In the genomic region with DNA sequence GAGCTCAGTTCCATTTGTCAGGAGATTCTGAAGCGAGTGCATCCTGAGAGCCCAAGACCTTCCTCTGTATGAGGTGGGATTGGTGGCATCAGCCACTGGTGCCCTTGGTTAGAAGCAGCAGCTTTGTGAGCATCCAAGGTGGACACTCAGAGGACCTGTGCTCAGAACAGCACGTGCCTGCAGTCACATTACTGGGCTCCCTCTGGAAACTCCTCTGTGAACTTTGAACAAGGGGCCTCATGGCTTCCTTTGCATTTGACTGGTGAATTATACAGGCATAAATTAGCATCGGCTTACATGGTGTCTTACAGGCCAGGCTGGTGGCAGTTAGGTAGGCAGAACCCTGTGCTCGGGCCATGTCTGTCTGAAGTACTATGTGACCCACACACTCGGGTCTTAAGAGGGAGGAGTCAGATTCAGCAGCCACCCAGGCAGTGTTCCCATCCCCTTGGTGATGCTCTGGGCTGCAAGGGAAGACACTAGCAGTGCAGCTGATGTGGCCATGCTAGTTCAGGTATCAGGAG, we compare ENCODE assay signal across 13 mouse cellular contexts.
A peak's percentile ranks its signal among the peaks of the same experiment; 100 is the strongest.
DNase-seq lines count a peak whose midpoint lies in the region; ATAC-seq lines count a peak whose summit lies in the region.
"Had no signal": no experiment of that assay in that cellular context is flagged by ENCODE, and none has a peak within 500 bp of the region (broad histone marks: within the 10 kb centered on the region; RNA-seq: fewer than 3 reads in every experiment).

No protein-coding gene starts in this region.

- H3K9ac ChIP-seq in kidney, embryonic 15.5 days, result no peak overlapping the region
- H3K9ac ChIP-seq in neural tube, embryonic 13.5 days, result no peak overlapping the region
- H3K9ac ChIP-seq in neural tube, embryonic 15.5 days (replicated peaks), result no peak overlapping the region
- H3K9ac ChIP-seq in forebrain, embryonic 16.5 days (replicated peaks; ENCODE audit: low read depth, low read length), result no peak overlapping the region
- no peak overlapping the region for H3K9ac ChIP-seq in hindbrain, embryonic 11.5 days (ENCODE audit: low read depth, low read length)
- H3K9ac ChIP-seq: embryonic facial prominence, embryonic 15.5 days; hindbrain, embryonic 14.5 days had no signal

- no peak for DNase-seq in kidney, adult 8-10 months
- peak; percentile 13 to 34 for DNase-seq in kidney, postnatal 4 days
- no peak for DNase-seq in spleen, adult 18-20 months
- no peak for DNase-seq in hindbrain, embryonic 11.5 days (ENCODE audit: low spot score)
- DNase-seq: right cerebral cortex, postnatal 14 days; thymus, postnatal 14 days had no signal

- WGBS in kidney, embryonic 15.5 days, result 47% methylated on average over 5 of the region's 5 CpGs
- WGBS in neural tube, embryonic 13.5 days, result 66% methylated on average over 5 of the region's 5 CpGs
- WGBS in neural tube, embryonic 15.5 days, result 53% methylated on average over 5 of the region's 5 CpGs
- WGBS in forebrain, embryonic 16.5 days, result 48% methylated on average over 5 of the region's 5 CpGs
- WGBS in hindbrain, embryonic 11.5 days, result 77% methylated on average over 5 of the region's 5 CpGs

- peaks cover 11% of the 10 kb centered on the region for H3K36me3 ChIP-seq in kidney, embryonic 15.5 days
- H3K36me3 ChIP-seq in neural tube, embryonic 13.5 days, result no peaks in the 10 kb centered on the region
- H3K36me3 ChIP-seq in neural tube, embryonic 15.5 days, result no peaks in the 10 kb centered on the region
- no peaks in the 10 kb centered on the region for H3K36me3 ChIP-seq in forebrain, embryonic 16.5 days (ENCODE audit: control insufficient read depth, insufficient read depth)
- H3K36me3 ChIP-seq in hindbrain, embryonic 11.5 days (ENCODE audit: control insufficient read depth, insufficient read depth, low read length), result no peaks in the 10 kb centered on the region
- H3K36me3 ChIP-seq: embryonic facial prominence, embryonic 15.5 days had no signal

- H3K4me1 ChIP-seq in kidney, embryonic 15.5 days, result peaks cover 10% of the 10 kb centered on the region; the same call in 1 of the 2 replicates
- peaks cover 15% of the 10 kb centered on the region for H3K4me1 ChIP-seq in neural tube, embryonic 13.5 days (replicated peaks)
- H3K4me1 ChIP-seq in neural tube, embryonic 15.5 days, result peaks cover 7% of the 10 kb centered on the region
- peaks cover 18% of the 10 kb centered on the region for H3K4me1 ChIP-seq in forebrain, embryonic 16.5 days (replicated peaks; ENCODE audit: control insufficient read depth, insufficient read depth, low read length)
- H3K4me1 ChIP-seq in hindbrain, embryonic 11.5 days (replicated peaks; ENCODE audit: control insufficient read depth, insufficient read depth, low read length), result no peaks in the 10 kb centered on the region
- H3K4me1 ChIP-seq: embryonic facial prominence, embryonic 15.5 days had no signal

- H3K4me3 ChIP-seq in kidney, embryonic 15.5 days (replicated peaks), result no peak overlapping the region
- no peak overlapping the region for H3K4me3 ChIP-seq in neural tube, embryonic 13.5 days
- no peak overlapping the region for H3K4me3 ChIP-seq in neural tube, embryonic 15.5 days (replicated peaks)
- no peak overlapping the region for H3K4me3 ChIP-seq in forebrain, embryonic 16.5 days (replicated peaks; ENCODE audit: low read length)
- H3K4me3 ChIP-seq in hindbrain, embryonic 11.5 days (ENCODE audit: low read depth, low read length), result no peak overlapping the region
- H3K4me3 ChIP-seq: embryonic facial prominence, embryonic 15.5 days had no signal

- ATAC-seq in kidney, embryonic 15.5 days (replicated peaks; ENCODE audit: low FRiP score), result peak; percentile 27; the same call in 1 of the 2 replicates
- 0 out of 2 replicates have a peak, but pooled peaks have one; percentile 9 for ATAC-seq in neural tube, embryonic 13.5 days (ENCODE audit: low read depth)
- ATAC-seq in neural tube, embryonic 15.5 days (ENCODE audit: low FRiP score), result no peak
- peak; percentile 24 for ATAC-seq in forebrain, embryonic 16.5 days
- no peak for ATAC-seq in hindbrain, embryonic 11.5 days (ENCODE audit: low FRiP score)

- no peak overlapping the region for H3K4me2 ChIP-seq in kidney, embryonic 15.5 days
- H3K4me2 ChIP-seq in neural tube, embryonic 13.5 days, result no peak overlapping the region
- no peak overlapping the region for H3K4me2 ChIP-seq in neural tube, embryonic 15.5 days
- no peak overlapping the region for H3K4me2 ChIP-seq in forebrain, embryonic 16.5 days (ENCODE audit: low read length)
- H3K4me2 ChIP-seq in hindbrain, embryonic 11.5 days (replicated peaks; ENCODE audit: low read depth, low read length), result no peak overlapping the region
- H3K4me2 ChIP-seq: embryonic facial prominence, embryonic 15.5 days; hindbrain, embryonic 14.5 days; liver, embryonic 11.5 days had no signal

- peak overlapping the region; percentile 90 for H3K27ac ChIP-seq in kidney, embryonic 15.5 days
- peak overlapping the region; percentile 28; the same call in 1 of the 2 replicates for H3K27ac ChIP-seq in neural tube, embryonic 13.5 days (replicated peaks)
- H3K27ac ChIP-seq in neural tube, embryonic 15.5 days (replicated peaks), result no peak overlapping the region; the same call in 1 of the 2 replicates
- H3K27ac ChIP-seq in forebrain, embryonic 16.5 days (ENCODE audit: low read length), result peak overlapping the region; percentile 35; the same call in 1 of the 2 replicates
- no peak overlapping the region for H3K27ac ChIP-seq in hindbrain, embryonic 11.5 days (ENCODE audit: low read depth, low read length)
- H3K27ac ChIP-seq: embryonic facial prominence, embryonic 15.5 days; hindbrain, embryonic 14.5 days had no signal

- H3K27me3 ChIP-seq in kidney, embryonic 15.5 days, result no peaks in the 10 kb centered on the region
- H3K27me3 ChIP-seq in neural tube, embryonic 13.5 days, result no peaks in the 10 kb centered on the region
- H3K27me3 ChIP-seq in neural tube, embryonic 15.5 days (replicated peaks), result no peaks in the 10 kb centered on the region
- H3K27me3 ChIP-seq in forebrain, embryonic 16.5 days (replicated peaks; ENCODE audit: control insufficient read depth, insufficient read depth, low read length), result no peaks in the 10 kb centered on the region
- no peaks in the 10 kb centered on the region for H3K27me3 ChIP-seq in hindbrain, embryonic 11.5 days (ENCODE audit: control insufficient read depth, insufficient read depth, low read length)
- H3K27me3 ChIP-seq: embryonic facial prominence, embryonic 15.5 days had no signal

- H3K9me3 ChIP-seq in kidney, embryonic 15.5 days (replicated peaks), result no peaks in the 10 kb centered on the region
- no peaks in the 10 kb centered on the region for H3K9me3 ChIP-seq in neural tube, embryonic 13.5 days
- no peaks in the 10 kb centered on the region for H3K9me3 ChIP-seq in neural tube, embryonic 15.5 days (replicated peaks)
- H3K9me3 ChIP-seq in forebrain, embryonic 16.5 days (ENCODE audit: control insufficient read depth, low read length), result no peaks in the 10 kb centered on the region
- no peaks in the 10 kb centered on the region for H3K9me3 ChIP-seq in hindbrain, embryonic 11.5 days (ENCODE audit: control insufficient read depth, low read length)
- H3K9me3 ChIP-seq: embryonic facial prominence, embryonic 15.5 days had no signal

Comparison
In these comparisons a context has a peak if more than half of its experiments do, and no peak if none do; other contexts are left out.
1. ATAC-seq: peak in kidney, embryonic 15.5 days (single experiment), neural tube, embryonic 13.5 days (single experiment) and forebrain, embryonic 16.5 days (single experiment); none in neural tube, embryonic 15.5 days (single experiment) and hindbrain, embryonic 11.5 days (single experiment).
2. H3K27ac ChIP-seq: peak in kidney, embryonic 15.5 days (single experiment), neural tube, embryonic 13.5 days (single experiment) and forebrain, embryonic 16.5 days (single experiment); none in neural tube, embryonic 15.5 days (single experiment) and hindbrain, embryonic 11.5 days (single experiment).
3. DNase-seq: peak in kidney, postnatal 4 days (2 of 2); none in kidney, adult 8-10 months (0 of 2), spleen, adult 18-20 months (0 of 2) and hindbrain, embryonic 11.5 days (single experiment).